Mouse (Mus musculus) G1E (cell line): ENCODE results near the gene Smarcad1. TPM values are rescaled to one million over a fixed set of nuclear protein-coding genes. Genes with fewer than 3 reads are reported as not detected.

Source experiments
- ATAC-seq: 2 replicates; pipeline ENCODE4 v1.8.0; 2016; ENCODE audit warnings: mild to moderate bottlenecking; ENCODE audit not compliant: insufficient number of reproducible peaks, poor library complexity, low FRiP score, severe bottlenecking; ENCODE audit errors: extremely low read depth
- DNase-seq: peaks from one replicate; pipeline ENCODE4 v3.0.0; 2012; ENCODE audit warnings: low spot score
- H3K27me3 ChIP-seq: 2 replicates; pipeline ENCODE4 v1.6.1; 2012; ENCODE audit warnings: mild to moderate bottlenecking, low read length, inconsistent platforms; ENCODE audit not compliant: insufficient read depth
- H3K36me3 ChIP-seq: replicated peaks from 2 replicates; pipeline ENCODE3; 2012; ENCODE audit warnings: mild to moderate bottlenecking, inconsistent platforms
- H3K4me1 ChIP-seq: 2 replicates; pipeline ENCODE4 v1.6.1; 2012; ENCODE audit warnings: low read depth, low read length, inconsistent platforms, mixed read lengths; ENCODE audit not compliant: insufficient read depth
- H3K4me3 ChIP-seq: 2 replicates; pipeline ENCODE4 v1.5.1; 2012; ENCODE audit warnings: low read depth, mild to moderate bottlenecking, inconsistent platforms, low read length, moderate library complexity, mixed read lengths
- H3K9me3 ChIP-seq: replicated peaks from 2 replicates; pipeline ENCODE4 v1.6.1; 2012; ENCODE audit warnings: inconsistent platforms
- CTCF ChIP-seq: IDR thresholded peaks from 2 replicates; pipeline ENCODE4 v1.5.1; 2012; ENCODE audit warnings: low read depth, low read length, inconsistent platforms, mixed read lengths
- GATA1 ChIP-seq: IDR thresholded peaks from 2 replicates; pipeline ENCODE4 v1.6.1; 2012; ENCODE audit warnings: borderline replicate concordance, low read length, inconsistent platforms, mixed read lengths
- GATA2 ChIP-seq: IDR thresholded peaks from 2 replicates; pipeline ENCODE4 v1.6.1; 2012; ENCODE audit warnings: low read depth, low read length, inconsistent platforms, borderline replicate concordance
- POLR2AphosphoS5 ChIP-seq: IDR thresholded peaks from 2 replicates; pipeline ENCODE4 v1.6.1; 2012; ENCODE audit warnings: low read depth, low read length, inconsistent platforms; ENCODE audit not compliant: insufficient replicate concordance
- TAL1 ChIP-seq: conservative IDR thresholded peaks from 2 replicates; pipeline ENCODE4 v1.6.1; 2012; ENCODE audit warnings: low read depth, low read length, inconsistent platforms, mixed read lengths
- polyA plus RNA-seq: library from polyadenylated mRNA; stranded (reverse); fragments of >175 nt; gene quantifications from 2 replicates; pipeline ENCODE4 v1.2.3, GENCODE M21; 2012
- total RNA-seq, 2 experiments: library from RNA; stranded (forward) in 1 of 2; stranded (reverse) in 1 of 2; fragments of 200-1000 nt in 1 of 2; fragments of >200 nt in 1 of 2; fragmentation: Nextera tagmentation in 1 of 2; gene quantifications; 2 replicates each; pipeline ENCODE4 v1.2.3; 2014 to 2017

Gene Smarcad1
- total and polyA plus RNA-seq, 3 experiments, result 9.2 to 48.5 (median 46.8) TPM

DNA sequence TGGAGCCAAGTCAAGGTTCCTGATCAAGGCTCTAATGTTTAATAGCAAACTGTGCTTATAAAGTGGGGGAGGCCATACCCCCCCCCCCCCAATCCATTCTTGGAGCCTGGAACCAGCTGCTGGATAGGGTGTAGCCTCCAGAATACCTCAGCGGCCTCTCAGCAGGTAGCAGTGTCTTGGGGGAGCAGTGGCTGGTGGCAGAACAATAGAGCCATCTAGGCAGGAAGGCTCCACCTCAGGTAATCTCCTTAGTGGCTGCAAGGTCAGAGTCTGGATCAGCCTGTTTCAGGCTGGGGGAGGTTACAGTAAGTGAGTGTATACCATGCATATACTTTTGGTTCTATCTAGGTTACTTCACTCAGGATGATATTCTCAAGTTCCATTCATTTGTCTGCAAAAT is 18.7 kb downstream of the Smarcad1 start:
- Histone ChIP-seq H3K4me3 (no peak overlapping the region), H3K36me3 (peaks cover 41% of the 10 kb centered on the region), H3K27me3 (no peaks in the 10 kb centered on the region), H3K4me1 (no peaks in the 10 kb centered on the region), H3K9me3 (peaks cover 4% of the 10 kb centered on the region; the same call in 1 of the 2 replicates)
- TF ChIP-seq TAL1 (no peak), POLR2AphosphoS5 (no peak)
- DNase-seq, result no peak
- ATAC-seq, result no peak

- no peaks in the 10 kb centered on the region for H3K4me1 ChIP-seq
- H3K27me3 ChIP-seq, result no peaks in the 10 kb centered on the region
- H3K4me3 ChIP-seq, result no peak overlapping the region
- ATAC-seq (no peak), DNase-seq (no peak)
- H3K36me3 ChIP-seq, result peaks cover 47% of the 10 kb centered on the region
- TF ChIP-seq GATA1, result no peak
- TF ChIP-seq CTCF, result no peak
- no peaks in the 10 kb centered on the region for H3K9me3 ChIP-seq
Observed at GRCm38 (mm10) chr6:65075201-65075600, 32.8 kb downstream of the Smarcad1 start.

DNA sequence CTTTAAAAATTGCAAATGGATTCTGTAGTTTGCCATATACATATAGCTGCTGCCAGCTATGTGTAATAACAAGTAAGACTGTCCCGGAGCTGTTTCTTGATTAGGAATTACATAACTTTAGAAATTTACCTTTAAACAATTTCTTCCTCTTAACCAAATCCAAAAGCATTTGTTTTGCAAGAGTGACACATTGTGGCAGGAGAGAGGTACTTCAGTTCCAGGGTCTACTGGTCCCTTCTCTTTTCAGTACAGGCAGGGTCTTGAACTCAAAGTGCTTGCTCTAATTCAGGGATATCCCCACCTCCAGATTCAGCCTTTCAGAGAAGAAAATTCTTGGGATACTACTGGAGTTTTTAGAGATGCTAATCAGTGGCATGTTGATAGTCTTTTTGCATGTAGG is 36.8 kb downstream of the Smarcad1 start:
- no peak for ATAC-seq
- Histone ChIP-seq H3K4me1 (no peaks in the 10 kb centered on the region), H3K36me3 (peaks cover 27% of the 10 kb centered on the region), H3K9me3 (no peaks in the 10 kb centered on the region), H3K27me3 (no peaks in the 10 kb centered on the region), H3K4me3 (no peak overlapping the region)
- TF ChIP-seq POLR2AphosphoS5 (no peak), CTCF (no peak), TAL1 (no peak), GATA2 (no peak), GATA1 (no peak)
- DNase-seq, result no peak

GRCm38 (mm10) chr6:65114902-65115301 is 72.5 kb downstream of the Smarcad1 start:
- no peak for TF ChIP-seq CTCF
- no peak for TF ChIP-seq GATA1
- TF ChIP-seq GATA2, result no peak
- TF ChIP-seq TAL1, result no peak
- no peak for TF ChIP-seq POLR2AphosphoS5
- no peak for ATAC-seq
- no peaks in the 10 kb centered on the region for H3K9me3 ChIP-seq
- DNase-seq, result no peak
- no peaks in the 10 kb centered on the region for H3K4me1 ChIP-seq
- H3K36me3 ChIP-seq, result peaks cover 31% of the 10 kb centered on the region
- H3K27me3 ChIP-seq, result no peaks in the 10 kb centered on the region
- H3K4me3 ChIP-seq, result no peak overlapping the region

GRCm38 (mm10) chr6:65117540-65117939 is 75.2 kb downstream of the Smarcad1 start:
- DNase-seq, result no peak
- H3K27me3 ChIP-seq, result no peaks in the 10 kb centered on the region
- H3K36me3 ChIP-seq, result peaks cover 32% of the 10 kb centered on the region
- ATAC-seq, result no peak
- H3K4me1 ChIP-seq, result no peaks in the 10 kb centered on the region
- TF ChIP-seq CTCF, result no peak
- TF ChIP-seq GATA2, result no peak
- TF ChIP-seq GATA1, result no peak
- no peak for TF ChIP-seq POLR2AphosphoS5
- no peak for TF ChIP-seq TAL1
- H3K9me3 ChIP-seq, result no peaks in the 10 kb centered on the region
- no peak overlapping the region for H3K4me3 ChIP-seq

GRCm38 (mm10) chr6:65126074-65126726 is 83.8 kb downstream of the Smarcad1 start:
- TF ChIP-seq TAL1 (no peak), CTCF (peak; percentile 34; the same call in 1 of the 2 replicates), POLR2AphosphoS5 (no peak), GATA2 (no peak)
- H3K27me3 ChIP-seq, result no peaks in the 10 kb centered on the region
- H3K4me1 ChIP-seq, result no peaks in the 10 kb centered on the region
- no peaks in the 10 kb centered on the region for H3K9me3 ChIP-seq
- DNase-seq (no peak), ATAC-seq (no peak)
- peaks cover 3% of the 10 kb centered on the region for H3K36me3 ChIP-seq
- no peak overlapping the region for H3K4me3 ChIP-seq

DNA sequence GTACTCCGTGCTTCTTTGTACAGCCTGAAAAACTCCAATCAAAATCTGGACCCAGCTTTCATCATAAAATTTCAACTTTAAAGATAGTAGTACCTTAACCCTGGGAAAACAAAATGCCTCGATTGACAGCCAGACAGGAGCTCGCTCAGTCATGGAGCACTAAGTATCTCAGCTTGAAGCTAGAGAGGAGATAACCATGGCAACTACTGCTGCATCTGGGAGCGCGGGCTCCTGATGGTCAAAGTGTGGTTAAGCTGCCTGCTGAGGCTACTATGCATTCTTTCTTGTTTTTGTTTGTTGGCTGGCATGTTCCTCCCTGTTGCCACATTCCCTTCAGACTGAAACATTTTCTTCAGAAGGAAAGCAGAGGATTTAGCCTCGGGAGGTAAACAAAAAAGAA is 90.0 kb downstream of the Smarcad1 start:
- no peak for TF ChIP-seq POLR2AphosphoS5
- TF ChIP-seq GATA2, result no peak
- TF ChIP-seq GATA1, result no peak
- TF ChIP-seq CTCF, result no peak
- TF ChIP-seq TAL1, result no peak
- Histone ChIP-seq H3K4me1 (no peaks in the 10 kb centered on the region), H3K27me3 (no peaks in the 10 kb centered on the region), H3K36me3 (no peaks in the 10 kb centered on the region), H3K9me3 (no peaks in the 10 kb centered on the region), H3K4me3 (no peak overlapping the region)
- DNase-seq, result no peak
- ATAC-seq, result no peak
